In genomic region chr16:11323324-11324051, GRCm38 (mm10) we compare ENCODE assay signal across 8 mouse cellular contexts. TPM values are rescaled to one million over a fixed set of nuclear protein-coding genes. Genes with fewer than 3 reads are reported as not detected.
DNase-seq lines count a peak whose midpoint lies in the region; ATAC-seq lines count a peak whose summit lies in the region.

No protein-coding gene starts in this region.

- H3K9me3 ChIP-seq in kidney, embryonic 14.5 days (ENCODE audit: control insufficient read depth, low read length): no peaks in the 10 kb centered on the region
- H3K9me3 ChIP-seq in lung, embryonic 15.5 days: no peaks in the 10 kb centered on the region

- ATAC-seq in kidney, embryonic 14.5 days (ENCODE audit: low FRiP score, low TSS enrichment): peak; percentile 30; the same call in 1 of the 2 replicates
- peak; percentile 19; the same call in 1 of the 2 replicates for ATAC-seq in lung, embryonic 15.5 days (ENCODE audit: borderline replicate concordance, extremely low read depth, low FRiP score, low TSS enrichment)

- WGBS in kidney, embryonic 14.5 days: 5% methylated on average over 17 of the region's 17 CpGs
- 7% methylated on average over 17 of the region's 17 CpGs for WGBS in lung, embryonic 15.5 days

- H3K4me3 ChIP-seq in kidney, embryonic 14.5 days (ENCODE audit: low read length): peak overlapping the region; percentile 84
- H3K4me3 ChIP-seq in lung, embryonic 15.5 days: peak overlapping the region; percentile 93

- H3K4me2 ChIP-seq in kidney, embryonic 14.5 days (replicated peaks; ENCODE audit: low read depth, low read length): peak overlapping the region; percentile 82
- peak overlapping the region; percentile 82 for H3K4me2 ChIP-seq in lung, embryonic 15.5 days

- peak; percentile 29 for DNase-seq in embryo, embryonic 11 days
- no peak for DNase-seq in embryo, embryonic 9.5 days (ENCODE audit: extremely low spot score)
- peak; percentile 31 for DNase-seq in CD4-positive, CD25-positive, alpha-beta regulatory T cell, adult 2 months (ENCODE audit: low read depth, low spot score)
- peak; percentile 40 for DNase-seq in c-Kit-positive CD71-positive TER-119-positive erythroid progenitor cells, embryonic 14.5 days (ENCODE audit: low spot score)
- DNase-seq in heart, adult 9 months (ENCODE audit: low spot score in 2 of 2): peak; percentile 19 to 24
- DNase-seq in right cerebral cortex, postnatal 25 days: peak; percentile 16

- H3K27me3 ChIP-seq in kidney, embryonic 14.5 days (ENCODE audit: control insufficient read depth, insufficient read depth, low read length): no peaks in the 10 kb centered on the region
- H3K27me3 ChIP-seq in lung, embryonic 15.5 days: no peaks in the 10 kb centered on the region

- no peaks in the 10 kb centered on the region for H3K36me3 ChIP-seq in kidney, embryonic 14.5 days (ENCODE audit: control insufficient read depth, insufficient read depth, low read length)
- no peaks in the 10 kb centered on the region for H3K36me3 ChIP-seq in lung, embryonic 15.5 days

- H3K27ac ChIP-seq in kidney, embryonic 14.5 days (ENCODE audit: low read depth, low read length): peak overlapping the region; percentile 76
- H3K27ac ChIP-seq in lung, embryonic 15.5 days: peak overlapping the region; percentile 81

- H3K9ac ChIP-seq in kidney, embryonic 14.5 days (ENCODE audit: low read depth, low read length): peak overlapping the region; percentile 86
- H3K9ac ChIP-seq in lung, embryonic 15.5 days: peak overlapping the region; percentile 83

- peaks cover 4% of the 10 kb centered on the region; the same call in 1 of the 2 replicates for H3K4me1 ChIP-seq in kidney, embryonic 14.5 days (ENCODE audit: control insufficient read depth, insufficient read depth, low read length)
- peaks cover 12% of the 10 kb centered on the region; the same call in 1 of the 2 replicates for H3K4me1 ChIP-seq in lung, embryonic 15.5 days

RNA-seq across cellular contexts. Expression of gene Snx29, which starts 0.8 kb away (rescaled TPM):
- 8.6 and 17.7 TPM in 2 replicates for polyA plus RNA-seq in kidney, embryonic 14.5 days (2014; fragmentation: Nextera tagmentation; extraction: Ambion mirVana)
- polyA plus RNA-seq in lung, embryonic 15.5 days (2015; fragmentation: Nextera tagmentation; extraction: Ambion mirVana): 8.0 and 12.6 TPM in 2 replicates

RNA-seq across cellular contexts. Expression of gene Tnfrsf17, which starts 9.9 kb away (rescaled TPM):
- polyA plus RNA-seq in kidney, embryonic 14.5 days (2014; fragmentation: Nextera tagmentation; extraction: Ambion mirVana): not detected in 2 replicates
- not detected in 2 replicates for polyA plus RNA-seq in lung, embryonic 15.5 days (2015; fragmentation: Nextera tagmentation; extraction: Ambion mirVana)
